Mouse (Mus musculus) c-Kit-positive CD71-positive TER-119-negative erythroid progenitor cells, embryonic 14.5 days (primary cell): ENCODE data around the gene Cacna1c.

Experiments
- DNase-seq: peaks from one replicate; pipeline ENCODE4 v3.0.0-alpha.2; 2013; ENCODE audit warnings: low read depth

Cacna1c gene

DNA sequence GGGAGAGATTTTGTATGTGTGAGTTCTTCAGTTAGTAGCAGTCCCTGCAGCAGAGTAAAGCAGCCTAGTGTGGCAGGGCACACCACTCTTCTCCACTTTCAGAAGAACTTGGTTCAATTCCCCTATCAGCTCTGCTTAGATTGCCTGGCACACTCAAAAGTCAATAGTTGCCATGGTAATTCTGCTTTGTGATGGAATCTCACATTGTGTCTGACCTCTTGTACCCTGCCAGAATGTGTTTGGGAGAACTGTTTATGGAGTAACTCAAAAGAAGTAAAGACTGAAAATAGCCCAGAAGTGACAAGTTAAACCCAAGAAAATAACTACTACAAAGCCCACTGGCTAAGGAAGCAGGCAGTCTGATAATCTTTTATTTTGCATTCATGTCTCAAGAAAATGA, 240.4 kb downstream of the Cacna1c start:
- DNase-seq, result no peak

DNA sequence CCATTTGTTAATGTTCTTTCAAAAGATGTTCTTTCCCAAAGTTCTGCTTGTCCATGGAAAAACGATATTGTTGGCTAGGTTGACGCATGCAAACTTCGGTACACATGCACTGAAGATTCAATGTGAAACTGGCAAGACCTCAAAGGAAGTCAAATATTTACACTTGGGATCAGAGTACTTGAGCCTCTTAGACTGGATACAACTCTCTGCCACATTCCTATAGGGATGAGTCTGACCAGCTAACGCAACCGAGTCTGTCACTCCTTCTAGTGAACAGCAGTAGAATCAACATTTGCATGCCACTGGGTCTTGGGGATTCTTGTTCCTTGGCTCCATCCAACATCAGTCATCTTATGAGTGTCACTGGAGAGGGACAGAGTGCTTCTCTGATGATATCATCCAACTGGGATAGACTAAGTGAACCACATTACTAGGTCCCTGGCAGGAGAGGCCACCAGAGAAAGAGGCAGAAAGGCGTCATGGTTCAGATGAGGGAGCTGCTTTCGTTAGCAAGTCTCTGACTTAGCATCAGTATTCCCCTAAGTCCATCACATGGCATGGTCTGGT, 241.1 kb downstream of the Cacna1c start:
- DNase-seq, result no peak

DNA sequence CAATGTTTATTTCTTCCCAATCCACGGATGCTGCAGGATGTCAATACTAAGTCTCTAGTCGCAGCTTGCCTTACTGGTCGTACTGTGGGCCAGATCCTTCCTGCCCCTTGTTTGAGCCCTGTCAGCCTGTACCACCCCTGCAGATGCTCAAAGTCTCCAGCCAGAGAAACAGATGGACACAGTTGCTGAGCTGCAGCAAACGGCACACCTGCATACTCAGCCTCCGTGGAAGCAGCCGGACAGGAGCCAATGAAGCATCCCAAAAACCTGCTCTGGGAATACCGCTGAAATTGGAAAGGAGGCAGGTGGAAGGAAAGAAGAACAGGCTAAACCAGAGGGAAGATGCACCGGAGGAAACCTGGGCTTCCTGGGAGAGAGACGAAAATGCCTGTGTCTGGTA, 243.8 kb downstream of the Cacna1c start:
- no peak for DNase-seq

DNA sequence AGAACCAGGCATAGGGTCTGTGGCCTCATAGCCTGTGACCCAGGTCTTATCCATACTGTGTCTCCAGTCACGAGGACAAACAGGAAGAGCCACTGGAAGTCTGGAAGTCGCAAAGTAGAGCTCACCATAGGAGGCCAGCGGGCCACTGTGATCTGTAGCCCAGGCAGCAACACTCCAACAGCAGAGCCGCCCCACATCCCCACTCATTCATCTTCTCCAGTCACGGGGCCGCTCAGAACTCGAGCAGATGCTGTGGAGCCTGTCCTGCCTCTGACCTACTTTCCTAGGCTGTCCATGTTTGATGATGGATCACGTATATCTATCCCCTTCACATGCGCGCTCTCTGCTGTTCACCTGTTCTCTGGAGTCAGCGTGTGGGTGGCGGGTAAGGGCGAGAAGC, 246.0 kb downstream of the Cacna1c start:
- DNase-seq, result no peak

DNA sequence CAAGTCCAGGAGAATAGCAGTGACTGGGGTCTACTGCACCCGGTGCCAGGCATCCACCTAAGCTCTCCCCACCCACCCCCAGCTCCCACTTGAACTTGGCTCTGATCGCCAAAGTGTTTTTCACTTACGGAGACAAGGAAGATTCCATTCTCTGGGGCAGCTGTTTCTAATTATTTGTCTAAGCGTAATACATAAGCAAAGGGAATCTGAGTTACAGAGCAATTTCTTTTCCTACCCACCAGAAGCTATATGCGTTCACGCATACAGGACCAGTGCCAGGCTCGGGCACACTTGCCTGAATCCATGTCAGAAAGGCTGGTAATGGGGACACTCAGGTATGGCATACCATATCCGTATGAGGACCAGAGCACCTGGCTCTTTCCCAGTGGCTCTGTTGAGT, 248.9 kb downstream of the Cacna1c start:
- no peak for DNase-seq

DNA sequence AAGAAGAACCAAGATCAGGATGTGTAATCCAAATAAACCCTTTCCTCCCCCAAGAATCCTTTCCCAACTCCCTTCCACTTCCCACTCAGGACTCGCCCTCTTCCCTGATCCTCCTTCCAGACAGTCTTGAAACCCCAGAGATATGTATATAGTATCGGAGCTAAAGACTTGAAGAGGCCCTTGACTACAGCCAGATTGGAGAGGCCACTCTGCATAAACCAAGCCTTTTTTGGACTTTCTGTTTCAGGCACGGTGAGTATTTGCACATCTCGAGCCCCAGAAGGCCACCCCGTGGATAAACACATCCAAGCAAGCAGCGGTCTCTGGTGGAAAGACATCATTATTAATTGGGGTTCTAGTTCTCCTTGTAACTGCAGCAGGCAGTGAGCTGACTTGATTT, 249.6 kb downstream of the Cacna1c start:
- no peak for DNase-seq

DNA sequence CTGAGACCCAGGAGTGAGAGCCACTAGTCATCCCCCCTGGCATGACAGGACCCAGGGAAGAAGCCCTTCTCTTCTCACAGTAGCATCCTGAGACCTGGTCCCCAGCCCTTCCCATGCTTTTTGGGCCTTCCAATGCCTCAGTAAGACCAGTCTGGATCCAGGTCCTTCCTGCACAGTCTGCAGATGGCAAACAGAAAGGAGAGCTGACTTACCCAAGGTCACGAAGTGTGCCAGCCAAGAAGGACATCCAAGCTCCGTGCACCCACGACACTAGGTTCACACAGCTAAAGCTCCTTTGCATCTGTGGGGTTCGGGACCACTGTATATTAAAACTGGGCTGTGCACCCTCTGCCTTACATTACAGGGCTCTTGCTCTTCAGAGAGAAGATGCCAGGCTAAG, 252.1 kb downstream of the Cacna1c start:
- no peak for DNase-seq

DNA sequence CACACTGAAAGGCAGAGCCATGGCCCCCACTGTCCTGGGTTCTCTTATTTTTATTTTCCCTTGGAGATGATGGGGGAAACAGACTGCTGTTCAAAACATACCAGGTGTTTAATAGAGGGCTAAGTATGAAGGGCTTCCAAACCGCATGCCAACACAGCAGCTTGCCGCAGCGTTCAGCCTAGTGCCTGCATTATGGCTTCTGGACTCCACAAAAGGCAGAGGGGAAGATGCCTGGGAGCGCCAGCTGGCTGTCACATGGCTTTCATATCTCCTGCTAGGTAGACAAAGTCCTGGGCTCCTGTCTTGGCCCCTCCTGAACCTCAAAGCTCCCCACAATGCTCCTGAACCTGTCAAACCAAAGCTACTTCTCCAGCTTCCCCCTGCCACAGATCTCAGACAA, 254.4 kb downstream of the Cacna1c start:
- no peak for DNase-seq

DNA sequence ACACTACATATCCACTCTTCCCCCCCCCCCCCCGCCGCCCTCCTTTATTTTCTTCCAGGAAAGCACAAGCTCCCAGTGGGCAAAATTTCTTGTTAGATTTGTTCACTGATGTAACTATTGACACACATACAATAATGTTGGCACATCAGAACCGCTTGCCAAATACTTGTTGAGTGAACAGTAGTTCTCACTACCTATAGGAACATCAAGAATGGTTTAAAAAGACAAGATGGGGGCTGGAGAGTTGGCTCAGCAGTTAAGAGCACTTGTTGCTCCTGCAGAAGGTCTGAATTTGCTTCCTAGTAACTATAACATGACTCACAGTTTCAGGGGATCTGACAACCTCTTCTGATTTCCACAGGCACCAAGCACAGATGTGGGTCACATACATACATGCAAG, 255.2 kb downstream of the Cacna1c start:
- no peak for DNase-seq

DNA sequence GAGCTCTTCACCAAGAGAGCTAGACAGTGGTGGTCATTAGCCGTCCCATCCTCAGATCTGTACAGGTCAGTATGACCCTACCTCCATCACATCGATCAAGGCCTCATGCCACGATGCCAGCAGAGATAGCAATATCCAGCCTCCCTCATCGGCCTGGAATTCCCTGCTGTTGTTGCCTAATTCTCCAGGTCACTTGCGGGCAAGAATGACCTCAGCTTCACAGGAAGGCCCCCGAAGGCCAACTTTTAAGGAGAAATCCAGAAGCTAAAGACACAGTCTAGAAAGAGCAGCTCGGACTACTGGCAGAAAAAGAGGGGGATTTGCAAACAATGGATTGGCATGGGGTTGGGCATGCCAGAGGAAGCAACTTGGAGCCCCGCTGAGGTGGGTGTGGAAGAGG, 256.6 kb downstream of the Cacna1c start:
- no peak for DNase-seq

DNA sequence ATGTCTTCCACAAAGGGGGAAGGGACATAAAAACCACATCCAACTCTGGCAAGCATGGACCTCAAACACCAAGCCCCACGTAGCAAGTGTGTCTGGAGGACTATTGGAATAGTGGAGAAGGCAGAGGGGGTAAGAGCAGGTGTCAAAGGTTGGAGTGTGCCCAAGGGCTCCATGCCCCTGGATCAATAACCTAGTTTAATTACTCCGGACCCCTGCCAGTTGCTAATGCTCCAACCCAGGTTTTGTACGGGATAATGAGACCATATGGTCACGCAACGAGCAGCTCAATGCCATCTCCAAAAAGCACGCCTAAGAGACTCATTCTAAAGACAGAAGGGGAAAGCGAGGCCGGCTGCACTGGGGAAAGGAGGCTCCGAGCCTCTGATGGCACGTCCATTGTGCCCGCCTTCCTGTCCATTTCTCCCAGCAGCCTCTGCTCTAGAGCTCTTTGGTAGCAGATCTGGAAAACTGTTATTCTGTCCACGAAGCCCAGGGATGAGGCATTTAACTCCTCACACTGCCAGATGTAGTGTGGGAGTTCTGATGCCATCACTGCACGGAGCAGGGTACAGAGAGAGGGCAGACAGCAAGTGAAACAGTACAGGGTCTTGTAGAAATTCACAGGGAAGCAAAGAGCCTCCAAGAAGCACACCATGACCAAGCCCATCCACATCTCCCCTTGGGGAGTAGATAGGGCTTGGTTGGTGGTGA, 257.7 kb downstream of the Cacna1c start:
- no peak for DNase-seq

DNA sequence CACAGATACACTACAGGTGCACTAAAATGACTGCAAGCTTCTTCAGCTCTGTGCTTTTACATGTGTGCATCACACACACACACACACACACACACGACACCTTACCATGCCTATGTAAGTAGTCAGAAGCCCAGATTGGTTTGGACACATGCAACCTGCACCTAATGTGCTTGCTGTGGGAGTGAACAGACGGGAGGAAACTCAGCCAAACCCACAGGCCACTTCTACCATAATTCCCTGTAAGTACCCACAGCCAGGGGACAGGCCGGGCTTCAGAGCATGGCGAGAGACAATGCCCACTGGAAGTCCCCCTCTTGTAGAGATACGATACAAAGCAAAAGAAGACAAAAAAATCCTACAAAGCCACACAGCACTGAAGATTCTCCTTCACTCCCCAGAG, 258.7 kb downstream of the Cacna1c start:
- DNase-seq, result no peak

DNA sequence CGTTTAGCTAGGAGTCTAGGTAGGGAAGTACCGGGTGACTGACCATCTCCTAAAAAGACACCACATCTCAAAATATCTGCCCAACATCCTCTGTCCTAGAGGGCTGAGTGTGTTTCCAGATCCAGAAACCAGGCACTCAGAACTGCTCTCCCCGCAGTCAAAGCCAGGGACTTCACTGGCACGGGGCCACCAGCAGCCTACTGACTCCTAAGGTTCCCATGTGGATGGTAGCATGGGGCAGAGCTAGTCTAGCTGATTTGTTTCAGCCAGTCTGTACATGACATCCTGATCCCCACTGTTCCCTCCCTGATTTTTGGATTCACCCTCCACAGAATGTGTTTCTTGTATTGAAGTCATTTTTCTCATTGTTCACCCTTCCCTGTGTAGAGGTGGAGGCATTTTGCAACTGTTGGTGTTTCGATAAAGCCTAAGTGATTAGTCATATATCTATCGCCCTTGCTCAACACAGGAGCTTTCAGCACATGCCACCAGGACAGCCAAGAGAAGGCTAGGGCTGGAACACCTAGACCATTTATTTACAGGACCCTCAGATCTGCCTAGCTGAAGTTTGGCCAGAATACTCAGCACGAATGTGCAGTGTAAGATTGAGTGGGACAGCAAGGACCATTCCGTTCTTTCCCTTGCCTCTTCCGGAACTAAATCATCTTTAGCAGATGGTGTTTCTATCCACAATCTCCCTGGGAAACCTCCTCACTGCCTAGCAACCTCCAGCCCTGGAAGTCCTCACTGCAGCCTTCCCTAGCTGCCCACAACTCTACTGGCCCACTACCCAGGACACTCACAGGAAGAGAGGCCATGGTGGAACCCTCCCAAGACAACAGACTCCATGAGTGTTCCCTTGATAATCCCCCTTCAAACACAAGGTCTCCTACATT, 260.4 kb downstream of the Cacna1c start:
- DNase-seq, result no peak

DNA sequence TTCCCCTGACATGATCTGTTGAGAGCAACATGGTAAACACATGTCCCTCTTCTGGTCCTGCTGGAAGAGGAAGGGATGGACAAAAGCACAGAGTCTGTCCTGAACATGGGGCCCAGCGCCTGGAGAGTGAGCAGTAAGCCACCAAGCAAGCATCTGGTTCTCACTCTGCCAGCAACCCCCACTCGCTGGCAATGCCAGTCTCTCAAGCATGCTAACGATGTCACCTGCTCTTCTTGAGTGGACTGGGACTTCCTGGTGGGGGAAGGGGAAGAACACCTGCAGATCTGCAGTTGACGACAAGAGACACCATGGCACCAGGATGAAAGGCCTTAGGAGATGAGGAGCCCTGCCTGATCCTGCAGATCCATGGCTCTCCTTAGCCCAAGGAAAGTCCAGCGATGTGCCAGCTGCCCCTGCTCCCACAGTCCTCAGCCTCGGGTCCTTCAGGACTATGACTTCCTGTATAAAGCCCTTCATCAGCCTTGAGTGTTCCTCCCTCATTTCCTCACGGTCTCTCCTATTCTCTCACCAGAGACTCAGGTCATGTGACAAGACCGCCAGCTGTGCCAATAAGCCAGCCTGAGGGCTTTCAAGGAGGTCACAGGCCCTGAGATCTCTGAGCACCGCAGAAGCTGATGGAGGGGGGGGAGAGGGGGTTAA, 261.8 kb downstream of the Cacna1c start:
- DNase-seq, result no peak

DNA sequence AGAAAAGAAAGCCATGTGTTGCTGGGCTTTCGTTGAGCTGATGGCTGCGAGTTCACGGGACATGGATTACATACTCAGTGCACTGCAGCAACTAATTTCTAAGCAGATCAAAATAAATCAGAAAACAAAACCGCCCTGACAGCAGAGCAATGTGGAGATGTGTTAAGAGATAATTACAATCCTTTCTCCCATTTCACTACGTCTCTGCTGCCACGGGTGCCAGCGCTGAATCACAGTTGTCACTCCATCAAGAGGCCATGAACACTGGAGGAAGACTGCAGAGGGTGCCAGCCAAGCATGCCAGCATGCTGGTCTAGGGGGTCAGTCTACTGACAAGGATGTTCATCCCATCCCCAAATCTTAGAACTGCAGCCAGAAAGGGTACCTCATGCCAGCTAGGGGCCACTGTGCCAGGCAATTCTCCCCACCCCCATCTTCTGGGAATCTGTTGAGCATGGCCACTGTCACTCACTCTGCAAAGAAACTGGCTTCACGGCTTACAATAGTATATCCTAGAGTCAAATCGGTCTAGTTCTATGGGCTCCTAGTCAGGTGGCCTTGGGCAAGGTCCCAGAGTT, 263.1 kb downstream of the Cacna1c start:
- DNase-seq, result no peak

DNA sequence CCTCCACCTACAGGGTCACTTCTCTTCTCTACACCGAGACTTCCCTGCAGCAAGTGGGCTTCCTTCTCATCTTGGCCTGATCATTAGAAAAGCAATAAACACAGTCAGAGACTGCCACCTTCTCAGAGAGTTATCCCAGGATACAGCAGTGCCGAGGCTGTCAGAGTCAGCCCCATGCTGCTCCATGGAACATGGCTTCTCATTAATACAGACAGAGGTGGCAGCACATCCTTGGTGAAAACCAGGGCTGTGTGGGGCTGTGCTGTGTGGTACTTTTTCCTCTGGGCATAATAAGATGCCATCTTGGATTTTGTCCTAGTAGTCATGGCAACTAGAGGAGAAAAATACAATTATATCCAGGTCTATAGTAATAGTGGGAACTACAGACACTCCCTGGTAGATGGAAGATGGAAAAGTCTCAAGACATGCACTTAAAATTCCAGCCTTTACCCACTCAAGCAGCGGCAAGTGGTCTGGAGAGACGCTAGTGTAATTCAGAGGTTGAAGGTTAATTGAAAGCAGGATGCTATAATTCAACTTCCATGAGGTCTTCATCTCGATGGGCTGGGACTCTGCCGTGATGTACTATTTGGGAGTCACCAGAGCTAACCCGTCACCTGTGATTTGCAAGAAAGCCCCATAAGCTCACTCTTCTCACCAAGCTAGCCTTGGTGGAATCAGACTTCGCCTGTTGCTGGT, 264.1 kb downstream of the Cacna1c start:
- DNase-seq, result no peak

DNA sequence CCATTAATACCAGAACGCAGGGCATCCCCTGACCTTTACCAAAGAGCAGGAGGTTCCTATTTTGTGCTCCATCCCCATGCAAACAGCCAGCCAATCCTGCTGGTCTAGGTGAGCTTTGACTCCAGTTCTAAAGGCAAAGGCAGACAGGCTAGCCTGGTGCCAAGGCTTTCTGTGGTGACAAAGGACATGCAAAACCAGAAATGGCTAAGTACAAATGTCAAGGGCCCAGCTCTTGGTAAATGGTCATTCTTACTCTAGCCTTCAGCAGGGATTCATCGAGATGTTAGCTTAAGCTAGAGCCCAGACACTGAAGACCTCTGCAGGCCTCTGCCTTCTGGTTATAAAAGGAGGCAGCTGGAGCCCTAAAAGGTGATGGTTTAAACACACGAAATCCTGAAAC, 269.5 kb downstream of the Cacna1c start:
- DNase-seq, result no peak

DNA sequence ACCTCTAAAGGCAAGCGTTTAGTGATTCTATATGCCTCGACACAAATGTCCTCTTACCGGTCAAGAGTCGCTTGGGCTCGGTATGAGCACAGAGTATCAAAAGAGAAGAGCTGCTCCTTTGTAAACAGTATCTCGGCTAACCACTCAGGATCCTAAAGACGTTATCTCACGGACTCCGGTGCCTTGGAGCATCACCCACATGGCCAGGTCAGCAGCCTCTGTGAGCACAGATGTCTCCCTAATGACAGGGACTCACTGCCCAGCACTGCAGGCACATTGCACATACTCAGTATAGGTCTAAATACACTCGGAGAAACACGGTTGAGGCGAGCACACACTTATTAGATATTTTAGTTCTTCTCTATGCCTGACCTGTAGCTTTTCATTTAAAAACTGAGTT, 271.8 kb downstream of the Cacna1c start:
- DNase-seq, result no peak

DNA sequence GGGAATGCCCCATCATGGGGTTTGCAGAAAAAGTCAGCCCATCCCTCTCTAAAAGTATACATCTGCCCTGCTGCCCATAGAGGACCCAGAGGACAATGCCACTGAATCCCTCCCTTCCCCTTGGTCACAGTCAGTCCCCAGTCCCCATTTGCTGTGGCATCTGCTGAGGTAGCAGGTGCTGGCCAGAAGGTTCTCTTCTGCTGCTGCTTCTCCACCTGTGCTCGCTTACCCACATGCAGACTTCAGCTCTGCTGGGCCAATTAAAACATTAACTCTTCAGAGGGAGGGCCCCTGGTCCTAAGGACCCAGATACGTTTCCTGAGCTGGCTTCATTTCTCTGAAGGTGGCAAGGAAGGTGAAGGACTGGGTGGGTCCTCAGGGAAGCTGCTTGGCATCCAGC, 272.3 kb downstream of the Cacna1c start:
- no peak for DNase-seq

DNA sequence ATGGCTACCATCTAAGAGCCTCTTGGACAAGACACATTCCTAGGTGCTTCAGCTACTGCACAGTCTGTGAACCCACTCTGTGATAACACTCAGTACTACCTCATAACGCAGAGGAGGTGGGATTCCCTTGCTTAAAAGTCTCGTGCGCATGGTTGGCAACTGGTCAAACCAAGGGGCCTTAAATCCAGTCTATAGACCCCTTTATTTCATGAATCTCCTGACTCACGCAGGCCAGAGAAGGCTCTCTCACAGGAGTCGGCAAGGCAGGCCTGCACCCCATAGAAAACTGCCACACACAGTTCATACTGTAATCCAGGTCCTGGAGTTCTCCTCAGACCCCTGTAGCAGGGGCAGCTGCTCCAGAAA, 273.0 kb downstream of the Cacna1c start:
- no peak for DNase-seq

DNA sequence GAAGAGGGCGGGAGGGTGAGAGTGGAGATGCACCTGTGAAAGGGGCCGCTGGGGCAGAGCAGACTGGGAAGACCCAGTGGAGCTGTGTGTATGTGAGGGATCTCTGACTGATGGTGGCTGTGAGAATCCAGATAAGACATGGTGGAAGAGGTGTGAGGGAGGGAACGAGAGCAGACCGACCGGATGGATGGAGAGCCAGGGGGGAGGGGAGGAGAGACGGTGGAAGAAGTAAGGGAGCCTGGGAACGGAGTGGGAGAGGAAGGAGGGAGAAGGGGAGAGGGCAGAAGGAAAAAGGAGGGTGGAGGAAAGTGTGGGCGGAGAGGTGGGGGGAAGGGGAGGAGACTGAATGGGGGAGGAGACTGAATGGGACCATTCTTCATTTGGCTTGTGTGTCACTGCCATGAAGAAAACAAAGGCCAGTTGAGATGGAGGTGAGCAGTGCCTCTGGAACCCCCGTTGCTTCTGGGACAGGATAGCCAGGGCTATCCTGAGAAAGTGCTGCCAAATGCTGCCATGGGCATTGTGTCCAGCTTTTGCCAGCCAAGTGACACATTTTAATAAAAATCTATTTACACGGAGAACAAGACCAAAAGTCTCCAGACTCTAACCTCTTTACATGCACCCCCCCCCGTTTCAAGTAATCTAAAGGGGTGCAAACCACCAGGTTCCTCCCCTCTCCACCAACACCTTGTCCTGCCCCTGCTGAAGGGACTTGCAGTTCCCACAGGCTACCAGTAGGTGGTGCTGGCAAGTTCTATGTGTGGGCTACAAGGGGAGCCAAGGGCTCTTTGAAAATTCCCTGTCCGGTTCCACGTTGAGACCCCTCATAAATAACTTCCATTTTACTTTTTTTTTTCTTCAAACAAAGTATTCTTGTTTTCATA, 273.6 kb downstream of the Cacna1c start:
- DNase-seq, result peak; percentile 63
